Mouse (Mus musculus) spleen, adult 2 months (tissue): ENCODE measurements around the gene Aarsd1.

Experiments used
- CTCF ChIP-seq: fragments of 200-500 bp; IDR thresholded peaks from 2 replicates; pipeline ENCODE4 v1.5.1; 2011; ENCODE audit warnings: mild to moderate bottlenecking, inconsistent platforms; ENCODE audit not compliant: insufficient read depth, insufficient read length, insufficient replicate concordance; ENCODE audit errors: extremely low read depth
- POLR2A ChIP-seq: fragments of 200-500 bp; IDR thresholded peaks from 2 replicates; pipeline ENCODE4 v1.6.1; 2011; ENCODE audit warnings: low read depth, low read length, inconsistent platforms

- TF ChIP-seq CTCF (no peak), POLR2A (no peak)
These were observed 31.5 kb upstream of the Aarsd1 start for GRCm38 (mm10) chr11:101448899-101449298.
